Mouse (Mus musculus): ENCODE measurements around the gene Tns3. TPM values are rescaled to one million over a fixed set of nuclear protein-coding genes. Genes with fewer than 3 reads are reported as not detected.

Gene Tns3
- total RNA-seq, 2 experiments from 2014 or later, result 21.1 to 23.2 TPM

DNA sequence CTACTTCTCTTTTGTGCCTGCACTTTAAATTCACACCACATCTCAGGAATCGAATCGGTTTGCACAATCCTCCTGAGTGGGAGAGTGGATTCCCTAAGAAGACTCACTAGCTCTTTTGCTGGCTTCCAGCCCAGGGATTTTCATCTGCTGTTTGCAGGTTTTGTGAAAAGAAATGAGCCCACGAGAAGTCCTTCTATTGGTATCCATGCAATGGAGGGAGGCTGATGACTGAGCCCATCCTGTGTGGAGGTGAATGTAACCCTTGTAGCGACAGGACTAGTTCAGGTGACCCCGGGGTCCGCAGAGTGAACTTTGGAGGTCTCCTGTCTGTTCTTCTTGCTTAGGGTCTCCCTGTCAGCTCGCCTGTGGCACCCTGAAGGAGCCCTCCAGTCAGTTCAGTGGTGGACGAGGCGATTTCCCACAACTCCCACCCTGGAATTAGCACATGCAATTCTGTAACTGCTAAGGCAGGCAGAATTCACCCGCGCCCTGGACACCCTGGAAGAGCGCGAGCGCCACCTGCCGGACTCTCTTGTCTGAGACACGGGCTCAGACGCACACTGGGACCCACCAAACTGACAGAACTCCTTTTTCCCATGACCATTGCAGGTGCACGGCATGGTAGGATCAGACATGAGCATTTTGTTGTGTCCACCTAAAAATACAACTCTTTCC lies 259.0 kb downstream of the Tns3 start:
- intact Hi-C loops (cut with DNase I), result loop anchor here (2.0 to 10.0 kb wide), 3 partner anchors 101 to 1195 kb away; no protein-coding TSS in a partner anchor
- DNase-seq, result peak; percentile 80 to 81

- DNase-seq, result no peak
- intact Hi-C loops (cut with DNase I), result loop anchor here (10.0 kb wide), 2 partner anchors 97 to 147 kb away; no protein-coding TSS in a partner anchor
Observed at GRCm38 (mm10) chr11:8401328-8401727, 263.0 kb downstream of the Tns3 start.

DNA sequence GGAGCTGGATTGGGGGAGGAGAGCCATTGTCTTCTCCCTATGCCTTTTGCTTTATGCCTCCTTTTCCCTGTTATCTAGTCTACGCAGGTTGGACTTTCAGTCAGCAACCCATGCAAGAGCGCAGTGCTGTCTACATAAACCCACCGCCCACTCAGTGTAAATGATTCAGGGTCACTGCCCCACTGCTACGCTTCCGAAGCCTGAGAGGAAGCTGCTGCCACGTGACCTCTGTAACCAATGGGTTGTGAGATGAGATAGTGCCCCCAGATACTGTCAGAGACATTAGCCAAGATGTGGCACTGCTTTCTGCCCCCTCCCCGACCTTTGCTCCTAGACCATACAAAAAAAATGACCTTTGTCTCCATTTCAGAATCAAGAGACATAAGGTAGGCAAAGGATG lies 268.0 kb downstream of the Tns3 start:
- intact Hi-C loops (cut with DNase I), result no loop called here

DNA sequence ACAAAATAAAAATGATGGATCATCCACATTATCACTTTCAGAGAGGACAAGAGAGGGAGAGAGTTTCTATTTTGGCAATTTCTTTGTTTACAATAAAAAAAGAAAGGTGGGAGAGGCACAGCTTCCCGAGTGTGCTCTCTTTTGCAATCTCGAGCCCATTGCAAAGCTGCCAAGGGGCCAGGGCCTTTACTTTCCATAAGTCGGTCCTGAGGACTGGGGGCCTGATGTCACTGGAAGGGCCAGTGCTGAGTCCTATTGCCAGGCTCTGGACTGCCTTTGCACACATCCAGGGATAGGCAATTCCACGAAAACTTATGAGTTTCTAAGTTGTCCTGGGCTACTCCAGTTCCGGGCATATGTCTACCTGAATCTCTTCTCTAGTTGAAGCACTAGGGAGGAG lies 272.8 kb downstream of the Tns3 start:
- no peak for DNase-seq
- intact Hi-C loops (cut with DNase I), result no loop called here

More for the DNA sequence above, 268.0 kb downstream of the Tns3 start:
- DNase-seq, result no peak

- no peak for DNase-seq
- intact Hi-C loops (cut with DNase I), result no loop called here
Observed at GRCm38 (mm10) chr11:8385891-8386405, 278.4 kb downstream of the Tns3 start.

Data from heart, postnatal 14 days (tissue).